Mouse (Mus musculus) liver, embryonic 15.5 days (tissue): ENCODE results near the gene Elof1. TPM values are rescaled to one million over a fixed set of nuclear protein-coding genes. Genes with fewer than 3 reads are reported as not detected.

ENCODE experiments used
- ATAC-seq: fragments of 200-750 bp; cut with Nextera tagmentation; 2 replicates; pipeline ENCODE4 v1.8.0; 2017; ENCODE audit warnings: moderate number of reproducible peaks, mild to moderate bottlenecking, moderate library complexity; ENCODE audit not compliant: insufficient read depth
- H3K27ac ChIP-seq: fragments of 300-500 bp; sonication (generic); replicated peaks from 2 replicates; pipeline ENCODE4 v1.5.1; 2015; ENCODE audit warnings: mild to moderate bottlenecking, inconsistent platforms
- H3K27me3 ChIP-seq: fragments of 300-500 bp; sonication (generic); 2 replicates; pipeline ENCODE4 v1.6.1; 2015; ENCODE audit warnings: mild to moderate bottlenecking, inconsistent platforms
- H3K36me3 ChIP-seq: fragments of 300-500 bp; sonication (generic); replicated peaks from 2 replicates; pipeline ENCODE4 v1.6.1; 2015; ENCODE audit warnings: moderate library complexity, mild to moderate bottlenecking, inconsistent platforms
- H3K4me1 ChIP-seq: fragments of 300-500 bp; sonication (generic); replicated peaks from 2 replicates; pipeline ENCODE4 v1.6.1; 2015; ENCODE audit warnings: inconsistent platforms
- H3K4me2 ChIP-seq: fragments of 300-500 bp; sonication (generic); 2 replicates; pipeline ENCODE4 v1.6.1; 2015; ENCODE audit warnings: moderate library complexity, mild to moderate bottlenecking, inconsistent platforms
- H3K4me3 ChIP-seq: fragments of 300-500 bp; sonication (generic); replicated peaks from 2 replicates; pipeline ENCODE4 v1.5.1; 2015; ENCODE audit warnings: mild to moderate bottlenecking, inconsistent platforms
- H3K9ac ChIP-seq: fragments of 300-500 bp; sonication (generic); 2 replicates; pipeline ENCODE4 v1.6.1; 2015; ENCODE audit warnings: moderate library complexity, mild to moderate bottlenecking, inconsistent platforms
- H3K9me3 ChIP-seq: fragments of 300-500 bp; sonication (generic); replicated peaks from 2 replicates; pipeline ENCODE4 v1.6.1; 2016; ENCODE audit warnings: inconsistent platforms
- WGBS: fragments of 180-500 bp; shearing (Covaris S2); methylation state at CpG from one replicate; pipeline ENCODE4 v1.1.7; 2015; ENCODE audit warnings: mixed read lengths; ENCODE audit not compliant: insufficient replicate concordance; 5-methylcytosine and 5-hydroxymethylcytosine counted together
- polyA plus RNA-seq: library from polyadenylated mRNA; unstranded; fragments of >200 nt; fragmentation: Nextera tagmentation; extraction: Ambion mirVana; gene quantifications from 2 replicates; pipeline ENCODE4 v1.2.1, GENCODE M21; 2015

The Elof1 gene
- 88.8 and 89.4 TPM in 2 replicates for polyA plus RNA-seq

DNA sequence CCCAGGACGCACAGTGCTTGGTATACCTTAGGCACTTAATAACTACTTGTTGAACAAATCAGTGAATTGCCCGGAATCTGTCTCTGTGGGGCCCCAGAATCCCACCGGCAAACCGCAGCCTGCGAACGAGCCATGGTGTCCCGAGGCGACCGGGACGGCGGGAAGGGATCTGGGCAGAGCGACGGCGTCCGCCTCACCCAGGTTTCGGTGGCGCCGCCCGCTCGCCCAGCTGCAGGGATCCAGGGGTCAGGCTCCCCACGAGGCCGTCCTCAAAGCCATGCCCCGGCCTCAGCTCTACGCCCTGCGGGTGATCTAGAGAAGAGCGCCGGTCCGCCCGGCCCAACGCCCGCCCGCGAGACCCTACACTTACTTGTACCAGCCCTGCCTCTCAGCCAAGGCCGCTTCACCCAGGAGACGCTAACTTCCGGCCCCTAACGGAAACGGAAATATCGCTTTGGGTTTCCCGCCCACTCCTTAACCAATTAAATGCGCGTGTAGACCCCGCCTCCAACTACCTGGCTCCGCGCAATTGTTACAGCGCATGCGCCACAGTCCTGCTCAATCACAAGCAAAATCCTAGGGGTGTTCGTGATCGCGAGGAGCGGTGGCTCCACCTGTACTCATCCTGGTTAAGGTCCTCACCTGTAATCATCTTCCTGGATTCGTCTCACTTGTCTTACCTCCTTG, at the start of gene Elof1:
Elof1 (minus strand) TSS at position 433 of the 687 bp plus-strand sequence.
- Histone ChIP-seq H3K4me1 (peaks cover 57% of the 10 kb centered on the region), H3K4me2 (peak within 1 kb of the TSS; percentile 88), H3K27me3 (no peaks in the 10 kb centered on the region), H3K9me3 (no peaks in the 10 kb centered on the region), H3K27ac (peak within 1 kb of the TSS; percentile 76), H3K4me3 (peak within 1 kb of the TSS; percentile 86), H3K9ac (peak within 1 kb of the TSS; percentile 85), H3K36me3 (peaks cover 30% of the 10 kb centered on the region)
- peak; percentile 88 for ATAC-seq
- WGBS = under 1% methylated on average over 52 of the region's 52 CpGs

- ATAC-seq = no peak
- Histone ChIP-seq H3K9ac (no peak overlapping the region), H3K4me3 (no peak overlapping the region), H3K27me3 (peaks cover 31% of the 10 kb centered on the region), H3K9me3 (peaks cover 6% of the 10 kb centered on the region), H3K27ac (no peak overlapping the region), H3K4me2 (no peak overlapping the region), H3K4me1 (peaks cover 11% of the 10 kb centered on the region), H3K36me3 (no peaks in the 10 kb centered on the region)
- WGBS = 76% methylated on average over 10 of the region's 10 CpGs
Observed at GRCm38 (mm10) chr9:22166686-22167085, 49.7 kb upstream of the Elof1 start.

GRCm38 (mm10) chr9:22165964-22166363, 49.0 kb upstream of the Elof1 start:
- no peak overlapping the region for H3K4me3 ChIP-seq
- H3K9me3 ChIP-seq = peaks cover 6% of the 10 kb centered on the region
- ATAC-seq = no peak
- H3K4me1 ChIP-seq = peaks cover 11% of the 10 kb centered on the region
- 37% methylated on average over 6 of the region's 6 CpGs for WGBS
- no peak overlapping the region for H3K4me2 ChIP-seq
- peaks cover 31% of the 10 kb centered on the region for H3K27me3 ChIP-seq
- H3K27ac ChIP-seq = no peak overlapping the region
- H3K36me3 ChIP-seq = no peaks in the 10 kb centered on the region
- H3K9ac ChIP-seq = no peak overlapping the region

GRCm38 (mm10) chr9:22164711-22165668, 48.0 kb upstream of the Elof1 start:
- no peaks in the 10 kb centered on the region for H3K36me3 ChIP-seq
- peak overlapping the region; percentile 81 for H3K4me2 ChIP-seq
- peaks cover 11% of the 10 kb centered on the region for H3K4me1 ChIP-seq
- H3K4me3 ChIP-seq = peak overlapping the region; percentile 58
- H3K9me3 ChIP-seq = peaks cover 6% of the 10 kb centered on the region
- H3K27me3 ChIP-seq = peaks cover 31% of the 10 kb centered on the region
- no peak for ATAC-seq
- WGBS = 2% methylated on average over 53 of the region's 54 CpGs
- peak overlapping the region; percentile 43 for H3K9ac ChIP-seq
- no peak overlapping the region for H3K27ac ChIP-seq

- Histone ChIP-seq H3K36me3 (0 out of 2 replicates have a peak, but pooled peaks cover 4% of the 10 kb centered on the region), H3K9me3 (peaks cover 6% of the 10 kb centered on the region), H3K9ac (no peak overlapping the region), H3K4me2 (no peak overlapping the region), H3K27me3 (peaks cover 31% of the 10 kb centered on the region), H3K4me1 (peaks cover 11% of the 10 kb centered on the region), H3K4me3 (no peak overlapping the region), H3K27ac (no peak overlapping the region)
- no peak for ATAC-seq
- 58% methylated on average over 7 of the region's 7 CpGs for WGBS
Observed at GRCm38 (mm10) chr9:22162912-22163311, 45.9 kb upstream of the Elof1 start.

DNA sequence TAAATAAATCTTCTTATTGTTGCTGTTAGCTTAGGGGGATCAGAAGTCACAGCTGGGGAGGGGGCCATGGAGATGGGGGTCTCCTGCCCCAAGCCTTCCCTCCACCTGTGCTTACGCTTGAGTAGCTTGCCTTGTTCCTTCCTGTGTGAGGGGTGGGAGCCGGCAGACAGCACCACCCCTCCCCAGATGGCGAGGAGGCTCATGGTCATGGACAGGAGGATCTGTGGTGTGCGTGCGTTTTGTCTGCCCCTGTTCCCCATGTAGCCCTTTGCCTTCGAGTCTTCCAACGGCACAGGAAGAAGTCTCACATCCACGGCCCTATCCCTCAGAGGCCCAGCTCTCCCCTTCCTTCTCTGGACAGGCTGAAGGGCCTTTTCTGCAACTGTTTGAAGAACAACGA, 45.3 kb upstream of the Elof1 start:
- no peak for ATAC-seq
- H3K36me3 ChIP-seq = 0 out of 2 replicates have a peak, but pooled peaks cover 4% of the 10 kb centered on the region
- WGBS = 63% methylated on average over 9 of the region's 9 CpGs
- H3K9me3 ChIP-seq = peaks cover 6% of the 10 kb centered on the region
- no peak overlapping the region for H3K4me3 ChIP-seq
- peaks cover 17% of the 10 kb centered on the region for H3K4me1 ChIP-seq
- peaks cover 31% of the 10 kb centered on the region for H3K27me3 ChIP-seq
- no peak overlapping the region for H3K4me2 ChIP-seq
- H3K9ac ChIP-seq = no peak overlapping the region
- H3K27ac ChIP-seq = no peak overlapping the region

DNA sequence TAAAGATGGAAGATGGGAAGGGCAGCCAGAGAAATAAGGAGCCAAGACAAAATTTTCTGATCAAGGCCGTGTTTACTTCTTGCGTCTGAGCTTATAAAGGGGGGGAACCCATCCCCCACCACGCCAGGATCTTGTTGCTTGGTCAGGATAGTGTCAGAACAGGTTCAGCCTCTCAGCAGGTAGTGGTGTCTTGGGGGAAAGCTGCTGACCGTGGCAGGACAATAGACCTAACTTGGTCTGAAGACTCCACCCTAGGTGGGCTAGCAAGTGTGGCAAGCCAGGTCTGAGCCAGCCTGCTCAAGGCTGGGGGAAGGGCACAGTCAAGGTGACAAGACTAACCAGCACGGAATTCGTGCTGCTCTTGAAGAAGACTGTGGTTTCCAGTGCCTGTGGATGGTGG, 44.3 kb upstream of the Elof1 start:
- WGBS = 50% methylated on average over 6 of the region's 6 CpGs
- H3K9ac ChIP-seq = no peak overlapping the region
- ATAC-seq = no peak
- no peak overlapping the region for H3K27ac ChIP-seq
- no peaks in the 10 kb centered on the region for H3K9me3 ChIP-seq
- no peak overlapping the region for H3K4me2 ChIP-seq
- peaks cover 31% of the 10 kb centered on the region for H3K27me3 ChIP-seq
- peaks cover 23% of the 10 kb centered on the region for H3K4me1 ChIP-seq
- H3K4me3 ChIP-seq = no peak overlapping the region
- H3K36me3 ChIP-seq = 0 out of 2 replicates have a peak, but pooled peaks cover 4% of the 10 kb centered on the region

GRCm38 (mm10) chr9:22157516-22158265, 40.7 kb upstream of the Elof1 start:
- H3K27ac ChIP-seq = 0 out of 2 replicates have a peak overlapping the region, but pooled peaks have one; percentile 14
- peaks cover 24% of the 10 kb centered on the region for H3K4me1 ChIP-seq
- no peak for ATAC-seq
- peak overlapping the region; percentile 82 for H3K4me3 ChIP-seq
- 0 out of 2 replicates have a peak, but pooled peaks cover 4% of the 10 kb centered on the region for H3K36me3 ChIP-seq
- H3K4me2 ChIP-seq = peak overlapping the region; percentile 94
- no peaks in the 10 kb centered on the region for H3K27me3 ChIP-seq
- H3K9ac ChIP-seq = peak overlapping the region; percentile 88
- WGBS = 66% methylated on average over 34 of the region's 34 CpGs
- H3K9me3 ChIP-seq = no peaks in the 10 kb centered on the region

- Histone ChIP-seq H3K9me3 (no peaks in the 10 kb centered on the region), H3K4me3 (peak within 1 kb of the TSS; percentile 82), H3K27ac (peak within 1 kb of the TSS; percentile 78), H3K4me2 (peak within 1 kb of the TSS; percentile 94), H3K9ac (peak within 1 kb of the TSS; percentile 88), H3K27me3 (no peaks in the 10 kb centered on the region), H3K4me1 (peaks cover 24% of the 10 kb centered on the region), H3K36me3 (0 out of 2 replicates have a peak, but pooled peaks cover 4% of the 10 kb centered on the region)
- ATAC-seq = peak; percentile 99
- under 1% methylated on average over 65 of the region's 65 CpGs for WGBS
Observed at GRCm38 (mm10) chr9:22156497-22157245, 39.7 kb upstream of the Elof1 start, which contains the start of gene Pigyl. Gene Pigyl (plus strand): TSS chr9:22156846.

GRCm38 (mm10) chr9:22155614-22156013, 38.6 kb upstream of the Elof1 start:
- peaks cover 24% of the 10 kb centered on the region for H3K4me1 ChIP-seq
- H3K27me3 ChIP-seq = no peaks in the 10 kb centered on the region
- no peak for ATAC-seq
- H3K4me3 ChIP-seq = peak overlapping the region; percentile 82
- 0 out of 2 replicates have a peak, but pooled peaks cover 4% of the 10 kb centered on the region for H3K36me3 ChIP-seq
- H3K27ac ChIP-seq = no peak overlapping the region
- H3K9ac ChIP-seq = peak overlapping the region; percentile 7; the same call in 1 of the 2 replicates
- H3K4me2 ChIP-seq = peak overlapping the region; percentile 94
- H3K9me3 ChIP-seq = no peaks in the 10 kb centered on the region
- WGBS = 9% methylated on average over 10 of the region's 10 CpGs
